Mouse (Mus musculus) C2C12 (cell line): ENCODE results near the gene Wrap53.

Source experiments
- CEBPB ChIP-seq: IDR thresholded peaks from one replicate; pipeline ENCODE4 v1.6.1; 2011; ENCODE audit warnings: low read depth, mild to moderate bottlenecking, control low read depth, moderate library complexity
- CTCF ChIP-seq: IDR thresholded peaks from one replicate; pipeline ENCODE4 v1.5.1; 2011; ENCODE audit not compliant: control insufficient read depth, insufficient read depth, insufficient read length
- FOSL1 ChIP-seq: IDR thresholded peaks from one replicate; pipeline ENCODE4 v1.8.0; 2011; ENCODE audit warnings: mild to moderate bottlenecking, low read length; ENCODE audit not compliant: poor library complexity, insufficient read depth, severe bottlenecking
- MAX ChIP-seq: IDR thresholded peaks from one replicate; pipeline ENCODE4 v1.6.1; 2011; ENCODE audit warnings: mild to moderate bottlenecking, control low read depth
- MYOD1 ChIP-seq: IDR thresholded peaks from one replicate; pipeline ENCODE4 v1.6.1; 2011; ENCODE audit warnings: low read depth; ENCODE audit not compliant: control insufficient read depth, insufficient read length
- MYOG ChIP-seq: IDR thresholded peaks from one replicate; pipeline ENCODE4 v1.6.1; 2011; ENCODE audit not compliant: control insufficient read depth, insufficient read length; ENCODE audit errors: extremely low read depth
- USF1 ChIP-seq: IDR thresholded peaks from one replicate; pipeline ENCODE4 v1.6.1; 2011; ENCODE audit warnings: low read depth, mild to moderate bottlenecking, control low read depth, moderate library complexity

DNA sequence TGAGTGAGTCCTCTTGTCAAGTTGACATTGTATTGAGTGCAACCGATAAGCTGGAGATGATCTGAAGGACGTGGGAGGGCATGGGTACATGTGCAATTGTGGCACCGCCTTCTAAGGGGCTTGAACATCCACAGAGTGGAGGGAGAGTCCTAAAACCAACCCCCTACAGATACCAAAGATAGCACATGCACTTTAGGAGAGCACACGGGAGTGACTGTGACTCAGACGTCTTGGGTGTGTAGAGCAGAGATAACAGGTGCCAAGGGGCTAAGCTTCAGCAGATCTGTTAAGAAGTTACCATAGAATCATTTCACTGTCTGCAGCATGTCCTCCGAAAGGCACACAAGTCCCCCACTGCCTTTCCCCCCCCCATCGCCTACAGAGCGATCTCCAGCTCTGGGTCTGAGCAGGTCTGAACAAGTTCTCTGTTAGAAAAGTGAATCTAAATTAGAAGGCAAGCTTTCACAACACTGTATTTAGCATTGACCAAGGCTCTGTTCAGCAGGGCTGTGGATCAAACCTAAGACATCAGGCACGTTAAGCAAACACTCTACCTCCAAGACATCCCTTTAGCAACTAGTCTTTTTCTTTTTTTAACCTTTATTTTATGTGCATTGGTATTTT is 58.4 kb downstream of the Wrap53 start:
- TF ChIP-seq CTCF (no peak), USF1 (no peak), MAX (no peak), CEBPB (no peak), MYOD1 (no peak), MYOG (no peak), FOSL1 (no peak)
